Mouse (Mus musculus): ENCODE measurements around the gene Gse1.
"Not testable (repeated sequence)": the region's sequence is repeated elsewhere in the genome, so short reads cannot be mapped to it uniquely, and the experiment has no call there.

Gene Gse1

GRCm38 (mm10) chr8:120322956-120323448 lies 94.7 kb downstream of the Gse1 start:
- peak; percentile 94 for DNase-seq (ENCODE audit: low read depth, low spot score)

- peak; percentile 75 for DNase-seq (ENCODE audit: low read depth, low spot score)
Observed at GRCm38 (mm10) chr8:120324555-120324954, 96.3 kb downstream of the Gse1 start.

- DNase-seq (ENCODE audit: low read depth, low spot score) = no peak
Observed at GRCm38 (mm10) chr8:120325172-120325767, 97.0 kb downstream of the Gse1 start.

- peak; percentile 65 for DNase-seq (ENCODE audit: low read depth, low spot score)
Observed at GRCm38 (mm10) chr8:120327131-120327554, 98.9 kb downstream of the Gse1 start.

- no peak for DNase-seq (ENCODE audit: low read depth, low spot score)
Observed at GRCm38 (mm10) chr8:120328361-120329022, 100.2 kb downstream of the Gse1 start.

GRCm38 (mm10) chr8:120329030-120329748 lies 100.9 kb downstream of the Gse1 start:
- DNase-seq (ENCODE audit: low read depth, low spot score) = peak; percentile 85

- DNase-seq (ENCODE audit: low read depth, low spot score) = no peak
Observed at GRCm38 (mm10) chr8:120331027-120331426, 102.8 kb downstream of the Gse1 start.

GRCm38 (mm10) chr8:120332379-120333229 lies 104.3 kb downstream of the Gse1 start:
- no peak for DNase-seq (ENCODE audit: low read depth, low spot score)

GRCm38 (mm10) chr8:120333681-120334080 lies 105.4 kb downstream of the Gse1 start:
- no peak for DNase-seq (ENCODE audit: low read depth, low spot score)

GRCm38 (mm10) chr8:120334261-120334660 lies 106.0 kb downstream of the Gse1 start:
- DNase-seq (ENCODE audit: low read depth, low spot score) = not testable (repeated sequence)

- DNase-seq (ENCODE audit: low read depth, low spot score) = peak; percentile 71
Observed at GRCm38 (mm10) chr8:120334878-120335261, 106.6 kb downstream of the Gse1 start.

- DNase-seq (ENCODE audit: low read depth, low spot score) = no peak
Observed at GRCm38 (mm10) chr8:120335262-120336086, 107.2 kb downstream of the Gse1 start.

GRCm38 (mm10) chr8:120336087-120336380 lies 107.8 kb downstream of the Gse1 start:
- DNase-seq (ENCODE audit: low read depth, low spot score) = peak; percentile 52

- DNase-seq (ENCODE audit: low read depth, low spot score) = no peak
Observed at GRCm38 (mm10) chr8:120336909-120337555, 108.8 kb downstream of the Gse1 start.

- no peak for DNase-seq (ENCODE audit: low read depth, low spot score)
Observed at GRCm38 (mm10) chr8:120337627-120338026, 109.4 kb downstream of the Gse1 start.

- peak; percentile 63 for DNase-seq (ENCODE audit: low read depth, low spot score)
Observed at GRCm38 (mm10) chr8:120338678-120339077, 110.4 kb downstream of the Gse1 start.

GRCm38 (mm10) chr8:120339743-120340142 lies 111.5 kb downstream of the Gse1 start:
- peak; percentile 38 for DNase-seq (ENCODE audit: low read depth, low spot score)

GRCm38 (mm10) chr8:120341124-120341523 lies 112.9 kb downstream of the Gse1 start:
- DNase-seq (ENCODE audit: low read depth, low spot score) = no peak

- no peak for DNase-seq (ENCODE audit: low read depth, low spot score)
Observed at GRCm38 (mm10) chr8:120342847-120343548, 114.7 kb downstream of the Gse1 start.

- DNase-seq (ENCODE audit: low read depth, low spot score) = peak; percentile 36
Observed at GRCm38 (mm10) chr8:120343582-120343981, 115.3 kb downstream of the Gse1 start.
